Mouse (Mus musculus): ENCODE measurements around the gene Hsd17b13.

DNA sequence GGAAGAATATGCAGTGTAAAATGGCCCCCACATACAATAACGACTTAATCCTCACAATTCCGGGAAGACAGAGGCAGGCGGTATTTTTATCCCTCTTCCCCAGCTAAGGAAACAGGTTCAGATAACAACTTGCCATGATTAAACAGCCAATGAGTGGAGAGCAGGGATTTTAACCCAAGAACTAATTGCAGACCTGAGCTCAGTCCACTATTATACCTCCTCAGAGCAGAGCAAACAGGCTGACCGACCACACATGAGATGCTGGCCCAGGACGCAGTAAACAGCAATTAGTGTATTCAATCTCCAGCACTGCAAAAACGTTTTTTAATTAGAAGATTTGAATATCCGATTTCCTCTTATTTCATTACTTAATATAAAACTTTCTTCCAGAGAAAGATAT is 68.4 kb downstream of the Hsd17b13 start:
- no peak for TF ChIP-seq CTCF (IDR thresholded peaks at IDR 0.05; ENCODE audit: borderline replicate concordance, insufficient read depth, low read depth, low read length)
- no peak for TF ChIP-seq POLR2A (IDR thresholded peaks at IDR 0.05; ENCODE audit: borderline replicate concordance, insufficient read depth, low read length)

Data from cerebellum, adult 2 months (tissue).